Mouse (Mus musculus): ENCODE measurements at regions not wholly inside any gene's neighbourhood (a gene's known extent, or its start where the extent isn't known, plus 50 kb on each side); places are given as distances from the start of the nearest gene placed in this dataset.

GRCm38 (mm10) chr10:44744221-44744620 is 215.9 kb upstream of the Prdm1 start:
- Histone ChIP-seq H3K4me2 (replicated peaks; ENCODE audit: low read depth, low read length, severe bottlenecking) (no peak overlapping the region), H3K4me3 (replicated peaks; ENCODE audit: low read length) (no peak overlapping the region), H3K27ac (replicated peaks; ENCODE audit: low read depth, low read length) (no peak overlapping the region), H3K9me3 (ENCODE audit: control insufficient read depth, low read length) (no peaks in the 10 kb centered on the region), H3K9ac (ENCODE audit: low read depth, low read length, severe bottlenecking) (no peak overlapping the region), H3K36me3 (ENCODE audit: control insufficient read depth, insufficient read depth, low read length) (no peaks in the 10 kb centered on the region), H3K27me3 (ENCODE audit: control insufficient read depth, insufficient read depth, low read length) (no peaks in the 10 kb centered on the region), H3K4me1 (ENCODE audit: control insufficient read depth, insufficient read depth, low read length) (no peaks in the 10 kb centered on the region)
- DNase-seq (ENCODE audit: low spot score) (no peak), ATAC-seq (ENCODE audit: low FRiP score, low read depth) (no peak)
- 78% methylated on average over 2 of the region's 2 CpGs for WGBS
- TF ChIP-seq POLR2A (IDR thresholded peaks at IDR 0.05; ENCODE audit: borderline replicate concordance, extremely low read depth, insufficient read depth, insufficient read length): no peak

- H3K9ac ChIP-seq (ENCODE audit: low read depth, low read length, severe bottlenecking): no peak overlapping the region
- DNase-seq (ENCODE audit: low spot score) (no peak), ATAC-seq (ENCODE audit: low FRiP score, low read depth) (no peak)
- H3K4me3 ChIP-seq (replicated peaks; ENCODE audit: low read length): no peak overlapping the region
- no peak overlapping the region for H3K4me2 ChIP-seq (replicated peaks; ENCODE audit: low read depth, low read length, severe bottlenecking)
- no peaks in the 10 kb centered on the region for H3K27me3 ChIP-seq (ENCODE audit: control insufficient read depth, insufficient read depth, low read length)
- H3K9me3 ChIP-seq (ENCODE audit: control insufficient read depth, low read length): no peaks in the 10 kb centered on the region
- H3K27ac ChIP-seq (replicated peaks; ENCODE audit: low read depth, low read length): no peak overlapping the region
- no peak for TF ChIP-seq POLR2A (IDR thresholded peaks at IDR 0.05; ENCODE audit: borderline replicate concordance, extremely low read depth, insufficient read depth, insufficient read length)
- 85% methylated on average over 5 of the region's 5 CpGs for WGBS
- H3K36me3 ChIP-seq (ENCODE audit: control insufficient read depth, insufficient read depth, low read length): no peaks in the 10 kb centered on the region
- H3K4me1 ChIP-seq (ENCODE audit: control insufficient read depth, insufficient read depth, low read length): no peaks in the 10 kb centered on the region
These were observed 205.3 kb upstream of the Prdm1 start for GRCm38 (mm10) chr10:44733641-44734040.

GRCm38 (mm10) chr10:44730721-44731120 is 202.4 kb upstream of the Prdm1 start:
- no peak for TF ChIP-seq POLR2A (IDR thresholded peaks at IDR 0.05; ENCODE audit: borderline replicate concordance, extremely low read depth, insufficient read depth, insufficient read length)
- Histone ChIP-seq H3K36me3 (ENCODE audit: control insufficient read depth, insufficient read depth, low read length) (no peaks in the 10 kb centered on the region), H3K27ac (replicated peaks; ENCODE audit: low read depth, low read length) (no peak overlapping the region), H3K9ac (ENCODE audit: low read depth, low read length, severe bottlenecking) (no peak overlapping the region), H3K27me3 (ENCODE audit: control insufficient read depth, insufficient read depth, low read length) (no peaks in the 10 kb centered on the region), H3K4me1 (ENCODE audit: control insufficient read depth, insufficient read depth, low read length) (no peaks in the 10 kb centered on the region), H3K9me3 (ENCODE audit: control insufficient read depth, low read length) (no peaks in the 10 kb centered on the region), H3K4me2 (replicated peaks; ENCODE audit: low read depth, low read length, severe bottlenecking) (no peak overlapping the region), H3K4me3 (replicated peaks; ENCODE audit: low read length) (no peak overlapping the region)
- 60% methylated on average over 8 of the region's 8 CpGs for whole genome bisulfite sequencing
- ATAC-seq (ENCODE audit: low FRiP score, low read depth) (no peak), DNase-seq (ENCODE audit: low spot score) (no peak)

GRCm38 (mm10) chr10:44728963-44729362 is 200.7 kb upstream of the Prdm1 start:
- Histone ChIP-seq H3K4me1 (ENCODE audit: control insufficient read depth, insufficient read depth, low read length) (no peaks in the 10 kb centered on the region), H3K9ac (ENCODE audit: low read depth, low read length, severe bottlenecking) (no peak overlapping the region), H3K27ac (replicated peaks; ENCODE audit: low read depth, low read length) (no peak overlapping the region), H3K36me3 (ENCODE audit: control insufficient read depth, insufficient read depth, low read length) (no peaks in the 10 kb centered on the region), H3K4me2 (replicated peaks; ENCODE audit: low read depth, low read length, severe bottlenecking) (no peak overlapping the region), H3K4me3 (replicated peaks; ENCODE audit: low read length) (no peak overlapping the region), H3K9me3 (ENCODE audit: control insufficient read depth, low read length) (no peaks in the 10 kb centered on the region), H3K27me3 (ENCODE audit: control insufficient read depth, insufficient read depth, low read length) (no peaks in the 10 kb centered on the region)
- no peak for DNase-seq (ENCODE audit: low spot score)
- TF ChIP-seq POLR2A (IDR thresholded peaks at IDR 0.05; ENCODE audit: borderline replicate concordance, extremely low read depth, insufficient read depth, insufficient read length): no peak
- WGBS: 81% methylated on average over 4 of the region's 4 CpGs
- ATAC-seq (ENCODE audit: low FRiP score, low read depth): no peak

- 66% methylated on average over 3 of the region's 3 CpGs for WGBS
- no peaks in the 10 kb centered on the region for H3K4me1 ChIP-seq (ENCODE audit: control insufficient read depth, insufficient read depth, low read length)
- no peaks in the 10 kb centered on the region for H3K27me3 ChIP-seq (ENCODE audit: control insufficient read depth, insufficient read depth, low read length)
- no peaks in the 10 kb centered on the region for H3K9me3 ChIP-seq (ENCODE audit: control insufficient read depth, low read length)
- TF ChIP-seq POLR2A (IDR thresholded peaks at IDR 0.05; ENCODE audit: borderline replicate concordance, extremely low read depth, insufficient read depth, insufficient read length): no peak
- DNase-seq (ENCODE audit: low spot score) (no peak), ATAC-seq (ENCODE audit: low FRiP score, low read depth) (no peak)
- H3K9ac ChIP-seq (ENCODE audit: low read depth, low read length, severe bottlenecking): no peak overlapping the region
- no peak overlapping the region for H3K4me3 ChIP-seq (replicated peaks; ENCODE audit: low read length)
- no peak overlapping the region for H3K4me2 ChIP-seq (replicated peaks; ENCODE audit: low read depth, low read length, severe bottlenecking)
- no peak overlapping the region for H3K27ac ChIP-seq (replicated peaks; ENCODE audit: low read depth, low read length)
- no peaks in the 10 kb centered on the region for H3K36me3 ChIP-seq (ENCODE audit: control insufficient read depth, insufficient read depth, low read length)
These were observed 196.3 kb upstream of the Prdm1 start for GRCm38 (mm10) chr10:44724575-44724974.

- ATAC-seq (ENCODE audit: low FRiP score, low read depth): no peak
- Histone ChIP-seq H3K4me1 (ENCODE audit: control insufficient read depth, insufficient read depth, low read length) (no peaks in the 10 kb centered on the region), H3K9ac (ENCODE audit: low read depth, low read length, severe bottlenecking) (no peak overlapping the region), H3K4me2 (replicated peaks; ENCODE audit: low read depth, low read length, severe bottlenecking) (no peak overlapping the region), H3K27me3 (ENCODE audit: control insufficient read depth, insufficient read depth, low read length) (no peaks in the 10 kb centered on the region), H3K27ac (replicated peaks; ENCODE audit: low read depth, low read length) (no peak overlapping the region), H3K9me3 (ENCODE audit: control insufficient read depth, low read length) (no peaks in the 10 kb centered on the region), H3K4me3 (replicated peaks; ENCODE audit: low read length) (no peak overlapping the region), H3K36me3 (ENCODE audit: control insufficient read depth, insufficient read depth, low read length) (no peaks in the 10 kb centered on the region)
- no peak for TF ChIP-seq POLR2A (IDR thresholded peaks at IDR 0.05; ENCODE audit: borderline replicate concordance, extremely low read depth, insufficient read depth, insufficient read length)
- DNase-seq (ENCODE audit: low spot score): no peak
- 60% methylated on average over 1 of the region's 1 CpGs for WGBS
These were observed 195.5 kb upstream of the Prdm1 start for GRCm38 (mm10) chr10:44723845-44724244.

Measured in limb, embryonic 14.5 days (tissue).